Mouse (Mus musculus): ENCODE data around the gene Gbp2b. TPM values are rescaled to one million over a fixed set of nuclear protein-coding genes. Genes with fewer than 3 reads are reported as not detected.
"Not testable (repeated sequence)": the region's sequence is repeated elsewhere in the genome, so short reads cannot be mapped to it uniquely, and the experiment has no call there.

Gbp2b gene
- 0.21 and 0.33 TPM in 2 replicates for total RNA-seq (2021)
- long read RNA-seq, partial matches to known transcripts = 0 of 3 reads
- long read RNA-seq, other reads (novel, unspliced or antisense) = 0 of 3 reads

DNA sequence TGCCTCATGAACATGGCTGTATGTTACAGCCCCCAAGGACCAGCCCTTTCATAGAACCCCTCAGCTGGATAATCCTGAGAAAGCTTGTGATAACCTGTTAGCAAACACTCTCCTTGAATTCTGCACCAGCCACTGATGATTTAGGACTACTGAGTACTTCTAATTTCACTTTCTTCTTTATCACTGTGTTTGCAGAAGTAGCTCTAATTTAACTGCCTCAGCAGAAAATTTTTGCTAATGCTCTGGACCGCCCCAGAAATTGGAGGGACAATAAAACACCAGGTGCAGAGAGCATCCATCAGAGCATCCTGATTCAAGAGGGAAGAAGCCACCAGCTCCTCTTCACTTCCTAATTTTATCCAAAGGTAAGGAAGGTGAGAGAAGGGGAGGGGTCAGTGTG is at the start of gene Gbp2b:
Gene Gbp2b (plus strand): TSS at position 301 of the 400 bp plus-strand sequence.
- no peak for DNase-seq

GRCm38 (mm10) chr3:142546690-142547089 is 48.0 kb upstream of the Gbp2b start:
- no peak for DNase-seq

GRCm38 (mm10) chr3:142550052-142550676 is 44.5 kb upstream of the Gbp2b start:
- no peak for DNase-seq

DNA sequence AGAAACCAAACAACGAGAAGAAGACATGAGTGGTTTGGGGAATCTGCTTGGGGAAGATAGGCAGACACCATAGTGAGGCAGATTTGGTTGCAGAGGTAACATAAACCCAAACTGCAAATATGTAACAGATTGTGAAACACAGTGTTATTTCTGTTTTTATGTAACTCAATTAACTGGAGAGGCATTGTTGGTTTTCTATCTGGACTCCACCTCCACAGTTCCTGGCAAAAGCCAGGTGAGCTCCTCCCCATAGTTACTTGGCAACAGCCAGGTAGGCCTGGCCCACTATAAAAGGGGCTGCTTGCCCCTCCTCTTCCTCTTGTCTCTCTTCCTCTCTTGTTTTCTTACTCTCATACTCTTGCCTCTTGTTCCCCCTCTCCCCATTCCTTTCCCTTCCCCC is 40.0 kb upstream of the Gbp2b start:
- no peak for DNase-seq

GRCm38 (mm10) chr3:142555623-142556022 is 39.0 kb upstream of the Gbp2b start:
- no peak for DNase-seq

GRCm38 (mm10) chr3:142559632-142560228 is 34.9 kb upstream of the Gbp2b start, which contains the start of gene Gbp3:
Gbp3 (plus strand) TSS chr3:142560026.
- peak; percentile 9 for DNase-seq

- peak; percentile 90 for DNase-seq
These were observed 34.2 kb upstream of the Gbp2b start for GRCm38 (mm10) chr3:142560296-142560948.

- no peak for DNase-seq
These were observed 33.5 kb upstream of the Gbp2b start for GRCm38 (mm10) chr3:142561045-142561646.

DNA sequence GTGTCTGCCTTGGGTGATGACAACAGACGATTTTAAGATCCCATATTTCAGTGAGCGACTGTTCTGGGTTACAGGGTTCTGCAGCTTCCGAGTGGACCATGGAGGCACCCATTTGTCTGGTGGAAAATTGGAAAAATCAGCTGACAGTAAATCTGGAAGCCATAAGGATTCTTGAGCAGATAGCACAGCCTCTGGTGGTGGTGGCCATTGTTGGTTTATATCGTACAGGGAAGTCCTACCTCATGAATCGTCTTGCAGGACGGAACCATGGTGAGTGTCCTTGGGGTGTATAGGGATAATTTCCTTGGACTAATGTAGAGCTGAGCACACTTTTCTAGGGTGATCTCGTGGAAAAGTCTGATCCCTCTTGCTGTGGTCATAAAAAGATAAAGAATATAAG is 33.0 kb upstream of the Gbp2b start:
- DNase-seq = no peak

GRCm38 (mm10) chr3:142567490-142567889 is 27.2 kb upstream of the Gbp2b start:
- not testable (repeated sequence) for DNase-seq

DNA sequence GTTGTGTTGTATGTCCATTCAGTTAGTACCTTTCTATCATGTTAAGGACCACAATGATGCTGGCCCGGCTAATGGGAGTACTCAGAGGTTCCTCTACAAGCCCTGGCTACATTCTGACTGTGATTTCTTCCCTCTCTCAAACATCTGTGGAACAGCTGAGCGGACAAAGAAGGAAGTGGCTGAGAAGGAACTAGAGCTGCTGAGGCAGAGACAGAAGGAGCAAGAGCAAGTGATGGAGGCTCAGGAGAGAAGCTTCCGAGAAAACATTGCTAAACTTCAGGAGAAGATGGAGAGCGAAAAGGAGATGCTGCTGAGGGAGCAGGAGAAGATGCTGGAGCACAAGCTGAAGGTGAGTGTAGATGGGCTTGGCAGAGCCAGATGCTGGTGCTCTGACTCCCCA is 23.9 kb upstream of the Gbp2b start:
- no peak for DNase-seq

GRCm38 (mm10) chr3:142577108-142577507 is 17.5 kb upstream of the Gbp2b start:
- no peak for DNase-seq

- no peak for DNase-seq
These were observed 16.3 kb upstream of the Gbp2b start for GRCm38 (mm10) chr3:142578342-142578741.

- no peak for DNase-seq
These were observed 11.6 kb upstream of the Gbp2b start for GRCm38 (mm10) chr3:142583067-142583466.

- no peak for DNase-seq
These were observed 7.3 kb upstream of the Gbp2b start for GRCm38 (mm10) chr3:142587386-142587785.

DNA sequence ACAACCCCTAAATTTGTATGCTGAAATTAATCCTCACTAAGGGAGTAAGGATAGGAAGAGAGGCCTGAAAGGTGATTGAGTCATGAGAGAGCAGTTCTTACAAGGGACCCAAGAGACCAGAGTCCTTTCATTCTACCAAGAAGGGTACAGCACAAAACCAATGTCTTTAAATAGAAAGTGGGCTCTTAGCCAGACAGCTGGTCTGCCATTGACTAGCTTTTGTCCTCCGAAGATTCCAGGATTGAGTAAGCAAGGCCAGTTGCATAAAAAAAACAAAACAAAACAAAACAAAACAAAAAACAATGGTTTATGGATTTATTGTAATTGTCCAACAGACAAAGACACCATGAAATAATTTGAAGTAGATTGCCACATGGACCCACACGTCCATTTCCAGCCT is 5.8 kb upstream of the Gbp2b start:
- no peak for DNase-seq

DNA sequence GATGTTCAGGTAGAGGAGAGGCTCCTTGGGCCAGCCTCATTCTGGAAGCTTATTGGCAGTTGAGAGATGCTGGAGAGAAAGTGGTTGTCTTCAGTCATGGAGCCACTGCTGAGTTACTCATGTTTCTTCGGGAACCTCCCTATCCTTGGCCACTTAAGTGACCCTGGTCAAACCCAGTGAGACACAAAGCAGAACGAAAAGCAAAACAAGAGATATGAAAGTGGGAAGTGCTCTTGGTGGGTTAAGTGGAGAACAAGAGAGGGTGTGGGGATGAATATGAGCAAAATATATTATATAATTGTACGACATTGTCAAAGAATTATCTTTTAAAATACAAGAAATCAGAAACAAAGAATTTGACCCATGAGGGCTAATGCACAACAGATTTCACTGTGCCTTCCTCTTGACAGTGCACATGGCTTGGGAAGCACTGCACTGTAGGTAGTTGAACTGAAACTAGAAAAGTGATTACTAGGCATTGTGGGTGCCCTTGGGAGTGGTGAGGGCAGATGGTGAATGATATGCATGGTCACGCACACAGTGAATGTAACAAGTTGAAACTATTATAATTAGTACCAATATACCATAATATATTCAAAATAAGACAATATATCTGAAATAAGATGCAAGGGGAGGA is 4.1 kb upstream of the Gbp2b start:
- DNase-seq = no peak

- no peak for DNase-seq
These were observed 3.3 kb downstream of the Gbp2b start for GRCm38 (mm10) chr3:142597923-142598322.

- no peak for DNase-seq
These were observed 7.0 kb downstream of the Gbp2b start for GRCm38 (mm10) chr3:142601675-142602074.

- no peak for DNase-seq
These were observed 24.0 kb downstream of the Gbp2b start for GRCm38 (mm10) chr3:142618658-142619057.

GRCm38 (mm10) chr3:142619606-142620005 is 25.0 kb downstream of the Gbp2b start:
- no peak for DNase-seq

GRCm38 (mm10) chr3:142620111-142620955 is 25.7 kb downstream of the Gbp2b start, which contains the start of gene Gbp2:
Gbp2 (plus strand) TSS chr3:142620602.
- peak; percentile 5 for DNase-seq
